Mouse (Mus musculus): ENCODE data around the gene Akap1. TPM values are rescaled to one million over a fixed set of nuclear protein-coding genes. Genes with fewer than 3 reads are reported as not detected.
A peak's percentile ranks its signal among the peaks of the same experiment; 100 is the strongest.

Akap1 gene
- total and polyA plus RNA-seq, 3 experiments = 125 to 141 (median 140) TPM

DNA sequence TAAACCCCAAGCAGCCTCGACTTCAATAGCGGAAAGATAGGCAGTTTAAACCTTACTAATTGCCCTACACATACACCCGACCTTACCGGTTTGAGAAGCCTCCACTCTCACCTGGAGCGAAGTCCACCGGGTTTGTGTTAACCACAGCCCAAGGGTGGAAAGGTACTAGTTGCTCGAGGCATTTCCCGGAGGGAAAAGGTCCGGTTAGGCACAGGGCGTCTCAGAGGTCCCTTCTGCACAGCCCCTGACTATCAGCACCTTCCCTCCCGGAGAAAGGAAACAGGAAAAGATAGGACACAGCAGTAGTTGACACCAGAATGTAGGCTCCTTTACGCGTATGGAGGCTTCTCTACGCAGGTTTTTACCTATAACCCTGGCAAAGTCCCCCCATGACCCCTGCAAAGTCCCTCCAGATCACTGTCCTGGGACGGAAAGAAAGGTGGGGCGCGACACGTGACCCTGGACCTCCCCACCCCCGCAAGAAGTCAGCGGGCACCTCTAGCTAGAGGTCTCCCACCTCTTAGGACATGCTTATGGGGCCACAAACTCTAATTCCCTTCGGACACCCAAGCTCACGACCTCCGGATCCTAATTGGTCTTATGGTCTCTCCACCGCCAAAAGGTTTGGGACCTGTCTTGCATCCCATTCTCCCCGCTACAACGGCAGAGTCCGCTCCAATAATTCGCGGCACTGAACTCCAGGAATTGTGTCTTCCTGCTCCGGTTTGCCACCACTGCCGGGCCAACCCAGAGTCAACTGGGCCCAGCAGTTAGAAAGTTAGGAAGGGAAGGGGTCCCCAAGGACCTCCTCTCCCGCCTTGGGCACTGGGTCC, 1.1 kb downstream of the Akap1 start:
- Histone ChIP-seq H3K4me1 (ENCODE audit: control insufficient read depth, insufficient read depth, low read length) (peaks cover 4% of the 10 kb centered on the region), H3K4me3 (peak overlapping the region; percentile 79), H3K27ac (peak overlapping the region; percentile 95), H3K27me3 (ENCODE audit: control insufficient read depth, insufficient read depth, low read length) (no peaks in the 10 kb centered on the region), H3K36me3 (ENCODE audit: control insufficient read depth, insufficient read depth, low read length) (peaks cover 3% of the 10 kb centered on the region; the same call in 1 of the 2 replicates), H3K9ac (ENCODE audit: low read depth, low read length) (peak overlapping the region; percentile 88), H3K79me2 (replicated peaks; ENCODE audit: control insufficient read depth, insufficient read depth, low read length) (no peaks in the 10 kb centered on the region; the same call in 1 of the 2 replicates)
- WGBS = 1% methylated on average over 32 of the region's 32 CpGs
- intact Hi-C loops (cut with DNase I) = loop anchor here (2.0 to 10.0 kb wide), 2 partner anchors 14 to 192 kb away; no protein-coding TSS in a partner anchor
- TF ChIP-seq POLR2A (IDR thresholded peaks at IDR 0.05; ENCODE audit: insufficient read depth, low read depth, low read length) (no peak), EP300 (IDR thresholded peaks at IDR 0.05; ENCODE audit: insufficient read depth, low read depth, low read length) (no peak), CTCF (IDR thresholded peaks at IDR 0.05) (no peak)
- DNase-seq = peak; percentile 49 to 59

DNA sequence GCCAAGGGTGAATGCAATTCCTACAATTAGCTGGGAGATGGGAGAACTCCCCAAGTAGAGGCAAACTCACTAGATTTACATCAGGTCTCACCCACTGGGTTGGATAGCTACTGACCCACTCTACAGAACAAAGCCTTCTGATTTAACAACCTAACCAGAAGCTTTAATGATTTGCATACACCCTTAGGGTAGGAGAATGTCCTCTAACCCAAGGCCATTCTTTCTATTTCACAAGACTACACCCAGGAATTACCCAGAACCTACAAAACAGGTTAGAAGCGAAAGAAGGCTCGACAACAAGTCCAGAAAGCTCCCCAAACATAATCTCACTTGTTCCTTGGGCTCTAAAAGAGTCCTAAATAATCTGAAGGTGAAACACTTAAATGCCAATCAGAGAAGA, 2.0 kb downstream of the Akap1 start:
- H3K27me3 ChIP-seq (ENCODE audit: control insufficient read depth, insufficient read depth, low read length) = no peaks in the 10 kb centered on the region
- TF ChIP-seq CTCF (IDR thresholded peaks at IDR 0.05) (no peak), POLR2A (IDR thresholded peaks at IDR 0.05; ENCODE audit: insufficient read depth, low read depth, low read length) (no peak), EP300 (IDR thresholded peaks at IDR 0.05; ENCODE audit: insufficient read depth, low read depth, low read length) (no peak)
- intact Hi-C loops (cut with DNase I) = loop anchor here (2.0 to 10.0 kb wide), 2 partner anchors 14 to 192 kb away; no protein-coding TSS in a partner anchor
- peak overlapping the region; percentile 95 for H3K27ac ChIP-seq
- no peaks in the 10 kb centered on the region; the same call in 1 of the 2 replicates for H3K79me2 ChIP-seq (replicated peaks; ENCODE audit: control insufficient read depth, insufficient read depth, low read length)
- no peak for DNase-seq
- H3K4me1 ChIP-seq (ENCODE audit: control insufficient read depth, insufficient read depth, low read length) = peaks cover 4% of the 10 kb centered on the region
- H3K4me3 ChIP-seq = peak overlapping the region; percentile 79
- 63% methylated on average over 2 of the region's 2 CpGs for WGBS
- H3K9ac ChIP-seq (ENCODE audit: low read depth, low read length) = peak overlapping the region; percentile 14
- peaks cover 5% of the 10 kb centered on the region for H3K36me3 ChIP-seq (ENCODE audit: control insufficient read depth, insufficient read depth, low read length)

DNA sequence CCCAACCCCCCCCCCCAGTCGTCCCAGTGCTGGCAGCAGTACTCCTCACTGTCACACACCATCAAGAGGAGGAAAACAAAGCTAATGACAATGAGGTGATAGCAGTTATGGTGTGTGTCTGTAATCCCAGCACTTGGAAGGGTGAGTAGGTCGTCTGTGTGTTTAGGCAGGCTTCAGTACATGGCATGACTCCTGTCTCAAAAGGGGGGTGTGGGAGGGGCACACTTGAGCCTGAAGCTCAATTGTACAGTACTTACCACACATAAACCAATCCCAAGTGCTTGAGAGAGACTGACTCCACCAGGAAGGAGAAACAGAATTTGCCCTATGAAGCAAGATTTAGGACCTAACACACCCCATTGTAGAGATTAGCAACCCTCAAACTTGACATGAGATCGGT, 3.3 kb downstream of the Akap1 start:
- no peak overlapping the region for H3K9ac ChIP-seq (ENCODE audit: low read depth, low read length)
- H3K27ac ChIP-seq = peak overlapping the region; percentile 52
- no peak for DNase-seq
- peaks cover 2% of the 10 kb centered on the region for H3K79me2 ChIP-seq (replicated peaks; ENCODE audit: control insufficient read depth, insufficient read depth, low read length)
- 34% methylated on average over 3 of the region's 3 CpGs for WGBS
- no peaks in the 10 kb centered on the region for H3K27me3 ChIP-seq (ENCODE audit: control insufficient read depth, insufficient read depth, low read length)
- intact Hi-C loops (cut with DNase I) = loop anchor here (2.0 to 10.0 kb wide), 2 partner anchors 38 to 194 kb away; no protein-coding TSS in a partner anchor
- peaks cover 10% of the 10 kb centered on the region for H3K4me1 ChIP-seq (ENCODE audit: control insufficient read depth, insufficient read depth, low read length)
- no peak for TF ChIP-seq CTCF (IDR thresholded peaks at IDR 0.05)
- no peak for TF ChIP-seq EP300 (IDR thresholded peaks at IDR 0.05; ENCODE audit: insufficient read depth, low read depth, low read length)
- no peak for TF ChIP-seq POLR2A (IDR thresholded peaks at IDR 0.05; ENCODE audit: insufficient read depth, low read depth, low read length)
- H3K4me3 ChIP-seq = no peak overlapping the region
- peaks cover 13% of the 10 kb centered on the region for H3K36me3 ChIP-seq (ENCODE audit: control insufficient read depth, insufficient read depth, low read length)

DNA sequence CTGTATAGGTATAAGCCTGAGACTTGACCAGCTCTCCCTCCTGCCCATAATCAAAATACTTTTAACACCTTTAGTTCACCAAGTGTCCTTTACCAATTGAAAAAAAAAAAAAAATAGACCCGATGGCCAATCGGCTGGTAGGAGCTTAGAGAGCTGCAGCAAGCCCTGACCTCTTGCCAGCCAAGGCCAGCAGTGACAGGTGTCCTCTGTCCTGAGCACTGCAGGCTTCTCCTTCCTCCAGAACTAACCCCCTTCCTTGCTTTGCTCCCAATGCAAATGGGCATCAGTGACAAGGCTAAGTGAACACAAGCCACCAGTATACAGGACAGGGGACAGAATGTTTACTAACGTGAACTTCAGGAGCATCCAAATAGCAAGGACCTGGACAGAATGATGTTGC, 3.7 kb downstream of the Akap1 start:
- peaks cover 13% of the 10 kb centered on the region for H3K4me1 ChIP-seq (ENCODE audit: control insufficient read depth, insufficient read depth, low read length)
- 0 out of 2 replicates have a peak overlapping the region, but pooled peaks have one; percentile 39 for H3K9ac ChIP-seq (ENCODE audit: low read depth, low read length)
- no peaks in the 10 kb centered on the region for H3K27me3 ChIP-seq (ENCODE audit: control insufficient read depth, insufficient read depth, low read length)
- H3K4me3 ChIP-seq = no peak overlapping the region
- DNase-seq = no peak
- no peak for TF ChIP-seq EP300 (IDR thresholded peaks at IDR 0.05; ENCODE audit: insufficient read depth, low read depth, low read length)
- TF ChIP-seq POLR2A (IDR thresholded peaks at IDR 0.05; ENCODE audit: insufficient read depth, low read depth, low read length) = no peak
- TF ChIP-seq CTCF (IDR thresholded peaks at IDR 0.05) = no peak
- no peak overlapping the region; the same call in 1 of the 2 replicates for H3K27ac ChIP-seq
- H3K36me3 ChIP-seq (ENCODE audit: control insufficient read depth, insufficient read depth, low read length) = peaks cover 15% of the 10 kb centered on the region
- WGBS = 55% methylated on average over 3 of the region's 3 CpGs
- peaks cover 2% of the 10 kb centered on the region for H3K79me2 ChIP-seq (replicated peaks; ENCODE audit: control insufficient read depth, insufficient read depth, low read length)
- intact Hi-C loops (cut with DNase I) = loop anchor here (2.0 to 10.0 kb wide), 2 partner anchors 38 to 194 kb away; no protein-coding TSS in a partner anchor

DNA sequence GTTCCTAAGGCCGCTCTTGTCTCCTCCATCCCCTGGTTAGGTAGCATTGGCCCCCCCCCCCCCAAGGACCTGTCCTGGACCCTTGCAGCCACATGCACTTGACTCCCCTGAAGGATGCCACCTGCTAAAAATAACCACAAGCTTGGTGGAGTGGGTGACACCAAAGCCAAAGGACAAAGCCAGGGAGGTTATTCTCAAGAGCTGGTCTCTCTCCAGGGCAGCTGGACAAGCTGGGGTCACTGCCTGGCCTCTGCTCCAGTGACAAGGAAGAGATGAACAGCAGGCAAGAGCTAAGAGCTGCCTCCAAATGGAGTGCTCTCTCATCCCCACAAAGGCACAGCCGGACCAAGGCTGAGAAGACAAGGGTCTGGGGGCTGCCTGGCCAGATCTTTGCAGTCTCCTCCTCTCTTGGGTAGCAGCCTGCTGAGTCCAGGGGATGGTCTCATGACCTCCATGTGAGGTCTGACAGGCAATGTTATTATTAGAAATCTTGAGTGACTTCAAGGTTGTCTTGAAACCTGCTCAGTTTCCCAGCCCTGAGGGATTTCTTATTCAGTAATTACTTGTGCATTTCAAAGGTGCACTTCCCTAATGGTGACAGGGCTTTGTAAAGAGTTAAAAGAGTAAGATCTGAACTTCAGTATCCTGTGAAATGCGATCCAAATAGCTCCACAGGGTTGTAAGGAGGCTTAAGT, 6.9 kb downstream of the Akap1 start:
- intact Hi-C loops (cut with DNase I) = no loop called here
- peak overlapping the region; percentile 81 for H3K27ac ChIP-seq
- no peak for TF ChIP-seq EP300 (IDR thresholded peaks at IDR 0.05; ENCODE audit: insufficient read depth, low read depth, low read length)
- 0 out of 2 replicates have a peak, but pooled peaks have one; percentile 8 for TF ChIP-seq POLR2A (IDR thresholded peaks at IDR 0.05; ENCODE audit: insufficient read depth, low read depth, low read length)
- TF ChIP-seq CTCF (IDR thresholded peaks at IDR 0.05) = no peak
- peaks cover 5% of the 10 kb centered on the region for H3K79me2 ChIP-seq (replicated peaks; ENCODE audit: control insufficient read depth, insufficient read depth, low read length)
- H3K4me3 ChIP-seq = no peak overlapping the region
- H3K4me1 ChIP-seq (ENCODE audit: control insufficient read depth, insufficient read depth, low read length) = peaks cover 13% of the 10 kb centered on the region
- no peaks in the 10 kb centered on the region for H3K27me3 ChIP-seq (ENCODE audit: control insufficient read depth, insufficient read depth, low read length)
- 55% methylated on average over 3 of the region's 3 CpGs for WGBS
- DNase-seq = peak; percentile 55 to 73
- peaks cover 20% of the 10 kb centered on the region for H3K36me3 ChIP-seq (ENCODE audit: control insufficient read depth, insufficient read depth, low read length)
- H3K9ac ChIP-seq (ENCODE audit: low read depth, low read length) = peak overlapping the region; percentile 29

All from heart, adult 2 months (tissue).